Mouse (Mus musculus) small intestine, adult 2 months (tissue): ENCODE measurements around the gene Cluap1.

Experiments used
- CTCF ChIP-seq: fragments of 200-500 bp; IDR thresholded peaks from 2 replicates; pipeline ENCODE4 v1.5.1; 2012; ENCODE audit warnings: low read depth, mild to moderate bottlenecking, control low read depth, inconsistent platforms, low read length, moderate library complexity, mixed read lengths; ENCODE audit not compliant: insufficient replicate concordance, insufficient read length; ENCODE audit errors: extremely low read depth
- POLR2A ChIP-seq: fragments of 200-500 bp; IDR thresholded peaks from 2 replicates; pipeline ENCODE4 v1.6.1; 2012; ENCODE audit warnings: low read depth, mild to moderate bottlenecking, control low read depth, inconsistent platforms, low read length, moderate library complexity

DNA sequence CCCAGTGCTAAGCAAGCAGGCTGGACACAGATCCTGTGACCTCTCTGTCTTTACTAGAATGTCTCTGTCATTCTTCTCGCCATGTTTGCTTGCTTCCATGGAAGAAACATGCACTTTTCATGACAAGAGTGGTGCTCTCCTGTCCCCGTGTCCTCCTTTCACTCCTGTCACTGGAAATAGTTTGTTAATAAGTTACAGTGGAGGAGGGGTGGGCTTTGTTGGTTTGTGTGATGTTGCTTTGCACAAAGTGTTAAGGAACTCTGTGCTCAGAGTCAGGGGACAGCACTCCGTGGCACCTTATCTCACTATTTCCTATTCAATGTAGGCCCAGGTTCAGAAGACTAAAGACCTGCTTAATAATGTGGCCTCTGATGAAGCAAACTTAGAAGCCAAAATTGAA lies 14.9 kb downstream of the Cluap1 start:
- TF ChIP-seq CTCF (no peak), POLR2A (no peak)
